Mouse (Mus musculus): ENCODE data around the gene Pon2.
"Not testable (repeated sequence)": the region's sequence is repeated elsewhere in the genome, so short reads cannot be mapped to it uniquely, and the experiment has no call there.

The Pon2 gene

GRCm38 (mm10) chr6:5230261-5230660, 68.0 kb downstream of the Pon2 start:
- CTCF ChIA-PET = no interaction called here

- CTCF ChIA-PET = not testable (repeated sequence)
These were observed 74.7 kb downstream of the Pon2 start for GRCm38 (mm10) chr6:5223551-5223950.

GRCm38 (mm10) chr6:5222080-5222479, 76.2 kb downstream of the Pon2 start:
- CTCF ChIA-PET = no interaction called here

GRCm38 (mm10) chr6:5218190-5218589, 80.1 kb downstream of the Pon2 start:
- CTCF ChIA-PET = no interaction called here

Measured in spleen, embryonic (tissue).